Mouse (Mus musculus) CD4-positive helper T cell, adult 2 months (primary cell): ENCODE results near the gene Rpl32.

Experiments used
- DNase-seq: peaks from one replicate; pipeline ENCODE4 v3.0.0-alpha.2; 2012; ENCODE audit warnings: low read depth, missing footprints, low spot score

Gene Rpl32

DNA sequence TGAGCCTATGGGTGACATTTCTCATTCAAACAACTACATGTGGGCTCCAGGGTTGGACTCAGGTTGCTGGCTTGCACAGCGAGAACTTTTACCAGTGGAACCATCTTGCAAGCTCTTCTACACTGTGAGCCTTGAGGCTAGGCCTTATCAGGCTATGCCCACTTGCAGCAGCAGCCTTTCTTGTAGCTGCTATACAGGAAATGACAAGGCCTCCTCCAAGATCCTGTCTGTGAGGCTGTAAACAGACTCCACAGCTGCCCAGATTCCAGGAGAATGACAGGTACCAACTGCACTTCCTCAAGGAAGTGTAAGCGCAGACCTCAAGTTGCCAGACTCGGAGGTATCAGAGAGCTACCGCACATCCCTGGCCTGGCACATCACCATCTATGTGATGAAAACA lies 40.3 kb downstream of the Rpl32 start:
- peak; percentile 15 for DNase-seq

- no peak for DNase-seq
Measured at GRCm38 (mm10) chr6:115767357-115767756, 41.2 kb downstream of the Rpl32 start.

- peak; percentile 32 for DNase-seq
Measured at GRCm38 (mm10) chr6:115764179-115764578, 44.4 kb downstream of the Rpl32 start.

GRCm38 (mm10) chr6:115761995-115762756 lies 46.4 kb downstream of the Rpl32 start, which contains the start of gene Tmem40:
Gene Tmem40 (minus strand): TSS chr6:115762410.
- peak; percentile 72 for DNase-seq

GRCm38 (mm10) chr6:115760982-115761381 lies 47.6 kb downstream of the Rpl32 start:
- DNase-seq, result no peak

GRCm38 (mm10) chr6:115760137-115760536 lies 48.4 kb downstream of the Rpl32 start:
- DNase-seq, result no peak

DNA sequence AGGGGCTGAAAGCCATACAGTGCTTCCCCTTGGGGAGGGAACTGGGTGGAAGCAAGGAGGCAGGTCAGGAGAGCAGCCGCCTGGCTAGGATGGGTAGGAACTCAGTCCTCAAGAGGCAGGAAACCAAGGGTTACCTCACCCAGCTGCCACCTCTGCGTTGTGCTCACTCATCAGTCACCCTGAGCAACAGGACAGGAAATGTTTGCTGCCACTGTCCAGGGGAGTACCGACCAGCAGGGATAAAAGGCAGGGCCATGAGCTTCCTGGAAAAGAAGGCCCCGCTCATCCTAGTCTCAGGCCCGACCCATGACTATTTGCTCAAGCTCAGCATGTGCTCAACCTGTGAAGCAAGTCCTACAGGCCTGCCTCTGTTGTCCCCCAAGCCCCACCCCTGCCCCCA lies 49.1 kb downstream of the Rpl32 start:
- no peak for DNase-seq

- no peak for DNase-seq
Measured at GRCm38 (mm10) chr6:115758981-115759435, 49.5 kb downstream of the Rpl32 start.

GRCm38 (mm10) chr6:115755536-115755935 lies 53.0 kb downstream of the Rpl32 start:
- DNase-seq, result no peak
